Mouse (Mus musculus): ENCODE results near the gene Mmp11. TPM values are rescaled to one million over a fixed set of nuclear protein-coding genes. Genes with fewer than 3 reads are reported as not detected.

The Mmp11 gene
- polyA plus RNA-seq, 1 experiment = 3.0 TPM

GRCm38 (mm10) chr10:75880351-75880750 is 55.9 kb downstream of the Mmp11 start:
- H3K4me3 ChIP-seq (replicated peaks; ENCODE audit: insufficient read depth, low read depth, low read length) = no peak overlapping the region
- 92% methylated on average over 10 of the region's 10 CpGs for WGBS
- no peaks in the 10 kb centered on the region for H3K27me3 ChIP-seq (ENCODE audit: control insufficient read depth, insufficient read depth, low read length)
- H3K4me1 ChIP-seq (ENCODE audit: control insufficient read depth, insufficient read depth, low read length) = no peaks in the 10 kb centered on the region
- no peak overlapping the region for H3K27ac ChIP-seq (ENCODE audit: insufficient read depth, low read length)
- no peak for TF ChIP-seq POLR2A (IDR thresholded peaks at IDR 0.05; ENCODE audit: borderline replicate concordance, insufficient read depth, low read length)
- no peak for TF ChIP-seq CTCF (IDR thresholded peaks at IDR 0.05; ENCODE audit: borderline replicate concordance, insufficient read depth, low read depth, low read length)
- no peak for DNase-seq

GRCm38 (mm10) chr10:75878836-75879235 is 57.5 kb downstream of the Mmp11 start:
- H3K27me3 ChIP-seq (ENCODE audit: control insufficient read depth, insufficient read depth, low read length) = no peaks in the 10 kb centered on the region
- DNase-seq = no peak
- no peak overlapping the region for H3K4me3 ChIP-seq (replicated peaks; ENCODE audit: insufficient read depth, low read depth, low read length)
- WGBS = 41% methylated on average over 3 of the region's 3 CpGs
- no peak overlapping the region for H3K27ac ChIP-seq (ENCODE audit: insufficient read depth, low read length)
- TF ChIP-seq POLR2A (IDR thresholded peaks at IDR 0.05; ENCODE audit: borderline replicate concordance, insufficient read depth, low read length) (no peak), CTCF (IDR thresholded peaks at IDR 0.05; ENCODE audit: borderline replicate concordance, insufficient read depth, low read depth, low read length) (no peak)
- H3K4me1 ChIP-seq (ENCODE audit: control insufficient read depth, insufficient read depth, low read length) = peaks cover under 1% of the 10 kb centered on the region; the same call in 1 of the 2 replicates

- H3K4me3 ChIP-seq (replicated peaks; ENCODE audit: insufficient read depth, low read depth, low read length) = no peak overlapping the region
- TF ChIP-seq CTCF (IDR thresholded peaks at IDR 0.05; ENCODE audit: borderline replicate concordance, insufficient read depth, low read depth, low read length) (no peak), POLR2A (IDR thresholded peaks at IDR 0.05; ENCODE audit: borderline replicate concordance, insufficient read depth, low read length) (no peak)
- H3K4me1 ChIP-seq (ENCODE audit: control insufficient read depth, insufficient read depth, low read length) = peaks cover 9% of the 10 kb centered on the region; the same call in 1 of the 2 replicates
- 3% methylated on average over 10 of the region's 10 CpGs for WGBS
- no peaks in the 10 kb centered on the region for H3K27me3 ChIP-seq (ENCODE audit: control insufficient read depth, insufficient read depth, low read length)
- peak; percentile 64 to 82 for DNase-seq
- peak overlapping the region; percentile 81 for H3K27ac ChIP-seq (ENCODE audit: insufficient read depth, low read length)
Observed at GRCm38 (mm10) chr10:75873543-75874170, 62.6 kb downstream of the Mmp11 start.

Other genes starting within 250 kb of the Mmp11 start
- gene Cabin1, start 172.2 kb downstream of the Mmp11 start, polyA plus RNA-seq (2012; rRNA removed) = 48.6 and 62.2 TPM in 2 replicates
- gene Ddt, start 163.1 kb downstream of the Mmp11 start, polyA plus RNA-seq (2012; rRNA removed) = 146 and 151 TPM in 2 replicates
- gene Gm20441, start 155.5 kb downstream of the Mmp11 start, polyA plus RNA-seq (2012; rRNA removed) = not detected in 2 replicates
- gene Gstt3, start 155.1 kb downstream of the Mmp11 start, polyA plus RNA-seq (2012; rRNA removed) = 8.5 and 8.7 TPM in 2 replicates
- 37.6 and 40.1 TPM in 2 replicates for gene Gstt1, start 137.9 kb downstream of the Mmp11 start, polyA plus RNA-seq (2012; rRNA removed)
- gene Gstt4, start 114.0 kb downstream of the Mmp11 start, polyA plus RNA-seq (2012; rRNA removed) = 0.14 TPM in 1 of 2 replicates, not detected in the other
- gene Gstt2, start 99.1 kb downstream of the Mmp11 start, polyA plus RNA-seq (2012; rRNA removed) = 21.0 and 26.6 TPM in 2 replicates
- gene Mif, start 76.3 kb downstream of the Mmp11 start, polyA plus RNA-seq (2012; rRNA removed) = 1,309 and 1,339 TPM in 2 replicates
- 3.4 TPM in 2 replicates for gene Derl3, start 43.1 kb downstream of the Mmp11 start, polyA plus RNA-seq (2012; rRNA removed)
- gene Smarcb1, start 14.9 kb downstream of the Mmp11 start, polyA plus RNA-seq (2012; rRNA removed) = 78.5 and 82.1 TPM in 2 replicates
- gene Chchd10, start 3.4 kb downstream of the Mmp11 start, polyA plus RNA-seq (2012; rRNA removed) = 567 and 609 TPM in 2 replicates
- gene Gm867, start 4.2 kb upstream of the Mmp11 start, polyA plus RNA-seq (2012; rRNA removed) = 0.54 and 0.70 TPM in 2 replicates
- gene Vpreb3, start 6.6 kb upstream of the Mmp11 start, polyA plus RNA-seq (2012; rRNA removed) = 0.21 and 1.00 TPM in 2 replicates
- gene Gm5134, start 18.0 kb upstream of the Mmp11 start, polyA plus RNA-seq (2012; rRNA removed) = 0.08 TPM in 1 of 2 replicates, not detected in the other
- gene Zfp280b, start 96.2 kb upstream of the Mmp11 start, polyA plus RNA-seq (2012; rRNA removed) = 17.9 and 18.1 TPM in 2 replicates
- gene Slc5a4b, start 174.5 kb upstream of the Mmp11 start, polyA plus RNA-seq (2012; rRNA removed) = not detected in 2 replicates
- gene Slc5a4a, start 211.0 kb upstream of the Mmp11 start, polyA plus RNA-seq (2012; rRNA removed) = not detected in 2 replicates